Mouse (Mus musculus): ENCODE data around the gene Pcif1. TPM values are rescaled to one million over a fixed set of nuclear protein-coding genes. Genes with fewer than 3 reads are reported as not detected.
"Not testable (repeated sequence)": the region's sequence is repeated elsewhere in the genome, so short reads cannot be mapped to it uniquely, and the experiment has no call there.

The Pcif1 gene
- total RNA-seq, 1 experiment from 2014 or later: 18.8 TPM

DNA sequence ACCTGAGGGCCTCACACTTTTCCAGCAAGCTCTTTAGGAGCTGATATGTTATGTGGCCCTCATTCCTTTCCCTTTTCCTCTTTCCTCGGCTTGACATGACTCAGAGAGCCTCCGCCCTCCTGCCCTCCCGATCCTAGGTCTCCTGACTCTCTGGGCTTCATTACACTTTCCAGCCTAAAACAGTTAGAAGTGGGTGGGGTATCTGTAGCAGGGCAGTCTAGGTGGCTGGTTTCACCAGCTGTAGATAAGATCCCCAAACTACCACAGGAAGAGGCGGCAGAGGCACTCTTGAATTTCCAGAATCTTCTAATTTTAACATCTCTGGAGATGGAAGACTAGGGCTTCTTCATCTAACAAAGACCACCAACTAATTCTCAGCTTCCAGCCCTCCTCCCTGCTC is 14.5 kb upstream of the Pcif1 start:
- ATAC-seq (replicated peaks; ENCODE audit: low read depth, poor library complexity, severe bottlenecking): no peak

DNA sequence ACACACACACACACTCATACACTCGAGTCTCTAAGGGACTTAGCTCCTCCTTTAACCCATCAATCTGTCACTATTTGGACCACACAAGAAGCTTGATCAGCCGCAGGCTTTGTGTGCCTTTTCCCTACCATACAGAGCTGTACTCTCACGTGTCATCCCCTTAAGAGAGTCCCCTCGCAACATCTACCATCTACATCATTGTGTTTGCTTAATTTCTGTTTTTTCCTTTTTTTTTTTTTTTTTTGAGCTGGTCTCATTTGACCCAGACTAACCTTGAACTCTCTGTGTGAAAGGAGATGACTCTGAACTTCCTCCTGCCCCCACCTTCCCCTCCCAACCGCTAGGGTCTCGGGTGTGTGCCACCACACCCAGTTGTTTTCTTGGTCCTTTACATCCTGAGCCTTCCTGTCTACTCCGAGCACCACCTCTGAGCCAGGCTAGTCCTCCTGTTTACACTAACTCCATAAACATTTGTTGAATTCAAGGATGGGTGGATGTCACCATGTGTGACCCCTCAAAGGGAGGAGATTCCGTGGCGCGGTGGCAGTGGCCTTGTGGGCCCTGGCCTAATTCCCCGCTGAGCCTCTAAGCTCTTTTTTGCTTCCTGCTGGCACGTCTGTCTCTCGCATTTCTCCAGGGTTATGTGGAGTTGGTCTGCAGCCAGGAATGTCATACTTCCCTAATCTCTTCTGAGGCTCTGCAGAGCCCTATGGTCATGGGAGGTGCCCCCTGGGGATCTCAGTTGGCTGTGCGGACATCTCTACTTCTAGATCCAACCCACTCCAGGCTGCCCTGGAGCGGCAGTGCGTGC is 12.2 kb upstream of the Pcif1 start:
- ATAC-seq (replicated peaks; ENCODE audit: low read depth, poor library complexity, severe bottlenecking): peak; percentile 64

DNA sequence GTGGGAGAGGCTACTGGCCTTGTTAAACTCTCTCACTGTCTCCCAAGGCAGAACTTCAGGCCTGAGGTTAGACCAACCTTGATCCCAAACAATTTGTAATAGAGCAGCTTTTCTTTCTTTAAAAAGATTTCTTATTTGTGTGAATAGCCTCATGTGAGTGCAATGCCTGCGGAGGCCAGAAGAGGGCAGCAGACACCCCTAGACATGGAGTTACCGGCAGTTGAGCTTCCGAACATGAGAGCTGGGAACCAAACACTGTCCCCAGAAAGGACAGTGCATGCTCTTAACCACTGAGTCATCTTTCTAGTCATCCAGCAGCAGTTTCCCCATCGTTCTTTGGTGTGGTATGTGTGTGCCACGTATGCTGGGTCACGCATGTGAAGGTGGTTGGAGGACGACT is 11.5 kb upstream of the Pcif1 start:
- no peak for ATAC-seq (replicated peaks; ENCODE audit: low read depth, poor library complexity, severe bottlenecking)

DNA sequence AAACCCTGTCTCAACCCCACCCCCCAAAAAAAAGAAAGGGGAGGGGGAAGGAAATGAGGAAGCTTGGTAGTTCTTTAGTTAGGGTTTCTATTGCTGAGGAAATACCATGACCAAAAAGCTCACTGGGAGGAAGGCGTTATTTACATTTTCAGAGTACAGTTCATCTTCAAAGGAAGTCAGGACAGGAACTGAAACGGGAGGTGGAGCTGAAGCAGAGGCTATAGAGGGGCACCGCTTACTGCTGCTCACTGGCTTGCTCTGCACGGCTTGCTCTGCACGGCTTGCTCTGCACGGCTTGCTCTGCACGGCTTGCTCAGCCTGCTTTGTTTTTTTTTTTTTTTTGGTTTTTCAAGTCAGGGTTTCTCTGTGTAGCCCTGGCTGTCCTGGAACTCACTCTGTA is 10.6 kb upstream of the Pcif1 start:
- ATAC-seq (replicated peaks; ENCODE audit: low read depth, poor library complexity, severe bottlenecking): peak; percentile 42; the same call in 1 of the 2 replicates

DNA sequence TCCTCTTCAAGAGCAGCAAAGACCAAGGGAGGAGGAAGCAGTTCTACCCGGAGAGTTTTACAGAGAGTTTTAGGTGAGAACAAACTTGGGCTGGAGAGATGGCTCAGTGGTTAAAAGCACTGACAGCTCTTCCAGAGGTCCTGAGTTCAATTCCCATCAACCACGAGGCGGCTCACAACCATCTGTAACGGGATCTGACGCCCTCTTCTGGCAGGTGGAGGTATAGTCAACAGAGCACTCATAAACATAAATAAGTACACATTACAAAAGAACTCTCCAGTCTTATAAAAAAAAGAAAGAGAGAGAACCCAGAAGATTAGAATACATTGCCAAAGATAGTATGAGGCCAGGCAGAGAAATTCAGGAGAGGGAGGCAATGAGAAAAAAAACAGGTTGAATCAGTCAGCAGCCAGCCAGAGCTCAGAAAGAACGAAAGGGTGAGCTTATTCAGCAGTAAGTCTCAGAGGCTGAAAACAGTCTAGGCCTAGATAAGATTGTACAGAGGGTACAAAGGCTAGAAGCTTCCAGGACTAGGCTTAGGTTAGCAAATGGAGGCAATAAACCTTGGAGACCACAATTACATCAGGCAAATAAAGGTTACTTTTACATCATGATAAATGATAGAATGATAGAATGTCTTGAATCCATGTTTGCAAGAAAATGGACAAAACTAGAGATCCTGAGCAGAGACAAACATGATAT is 7.4 kb upstream of the Pcif1 start:
- ATAC-seq (replicated peaks; ENCODE audit: low read depth, poor library complexity, severe bottlenecking): no peak

DNA sequence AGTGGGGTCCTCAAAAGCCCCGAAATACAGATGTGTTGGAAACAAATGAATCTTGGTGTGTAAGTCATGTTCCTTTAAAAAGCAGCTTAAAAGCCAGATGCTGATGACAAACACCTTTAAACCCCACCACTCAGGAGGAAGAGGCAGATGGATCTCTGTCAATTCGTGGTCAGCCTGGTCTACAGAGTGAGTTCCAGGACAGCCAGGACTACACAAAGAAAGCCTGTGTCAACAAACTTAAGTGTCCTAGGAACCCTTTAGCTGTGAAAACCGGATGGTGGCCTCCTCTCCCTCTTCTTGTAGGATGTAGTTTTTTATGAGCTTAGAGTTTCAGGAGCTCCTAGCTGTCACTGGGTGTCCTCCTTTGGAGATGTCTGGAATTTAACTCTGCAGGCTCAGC is 5.5 kb upstream of the Pcif1 start:
- ATAC-seq (replicated peaks; ENCODE audit: low read depth, poor library complexity, severe bottlenecking): no peak

DNA sequence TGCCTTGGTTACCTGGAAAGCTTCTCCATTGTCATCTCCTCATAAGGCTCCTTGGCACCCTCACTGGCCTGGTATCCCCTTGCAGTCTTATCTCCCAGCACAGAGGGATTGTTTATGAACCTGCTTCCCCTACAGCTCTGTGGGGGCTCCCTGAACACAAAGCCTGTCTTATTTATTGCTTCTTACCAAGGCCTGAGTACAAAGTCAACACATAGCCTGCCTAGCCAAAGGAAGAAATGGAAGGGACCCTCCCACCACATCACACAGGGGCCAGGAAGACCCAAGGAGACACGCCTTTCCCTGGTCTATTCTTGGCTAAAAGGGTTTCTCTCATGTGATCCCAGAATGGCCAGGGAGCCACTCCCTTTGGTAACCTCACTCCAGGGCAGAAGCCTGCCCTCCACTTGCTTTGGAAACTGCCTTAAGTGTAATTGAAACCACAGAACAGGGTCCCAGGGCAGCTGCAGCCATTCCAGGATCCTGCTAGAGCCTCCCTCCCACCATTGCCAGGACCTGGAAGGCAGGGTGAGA is 4.8 kb upstream of the Pcif1 start:
- ATAC-seq (replicated peaks; ENCODE audit: low read depth, poor library complexity, severe bottlenecking): no peak

DNA sequence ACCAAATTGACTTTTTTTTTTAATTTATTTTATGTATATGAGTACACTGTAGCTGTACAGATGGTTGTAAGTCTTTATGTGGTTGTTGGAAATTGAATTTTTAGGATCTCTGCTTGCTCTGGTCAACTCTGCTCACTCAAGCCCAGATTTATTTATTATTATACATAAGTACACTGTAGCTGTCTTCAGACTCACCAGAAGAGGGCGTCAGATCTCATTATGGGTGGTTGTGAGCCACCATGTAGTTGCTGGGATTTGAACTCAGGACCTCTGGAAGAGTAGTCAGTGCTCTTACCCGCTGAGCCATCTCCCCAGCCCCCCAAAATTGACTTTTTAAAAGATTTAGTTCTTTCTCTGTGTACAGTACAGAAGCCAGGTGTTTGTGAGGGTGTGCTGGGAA is 3.5 kb upstream of the Pcif1 start:
- ATAC-seq (replicated peaks; ENCODE audit: low read depth, poor library complexity, severe bottlenecking): not testable (repeated sequence)

DNA sequence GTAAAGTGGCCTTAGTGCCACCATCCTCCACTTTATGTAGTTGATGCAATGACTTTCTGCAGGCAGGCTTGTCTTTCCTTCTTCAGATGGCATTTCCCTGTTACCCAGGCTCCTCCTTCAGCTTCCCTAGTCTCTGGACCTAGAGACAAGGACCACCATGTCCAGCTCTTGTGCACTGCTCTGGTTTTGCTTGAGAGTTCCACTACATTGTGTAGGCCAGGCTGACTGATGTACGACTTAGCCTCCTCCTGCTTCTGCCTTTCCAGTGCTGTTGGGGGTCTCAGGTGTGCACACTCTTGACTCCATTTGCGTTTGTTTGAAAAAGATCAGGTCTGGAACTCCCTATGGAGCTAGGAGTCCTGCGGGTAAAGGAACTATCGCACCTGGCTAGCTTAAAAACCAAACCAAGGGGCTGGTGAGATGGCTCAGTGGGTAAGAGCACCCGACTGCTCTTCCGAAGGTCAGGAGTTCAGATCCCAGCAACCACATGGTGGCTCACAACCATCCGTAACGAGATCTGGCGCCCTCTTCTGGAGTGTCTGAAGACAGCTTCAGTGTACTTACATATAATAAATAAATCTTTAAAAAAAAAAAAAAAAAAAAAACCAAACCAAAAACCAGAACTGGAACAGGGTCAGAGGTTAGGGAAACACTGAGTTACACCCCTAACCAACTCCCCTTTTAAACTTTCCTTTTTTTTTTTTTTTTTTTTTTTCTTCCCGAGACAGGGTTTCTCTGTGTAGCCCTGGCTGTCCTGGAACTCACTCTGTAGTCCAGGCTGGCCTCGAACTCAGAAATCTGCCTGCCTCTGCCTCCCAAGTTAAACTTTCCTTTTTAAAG is 1.5 kb upstream of the Pcif1 start:
- ATAC-seq (replicated peaks; ENCODE audit: low read depth, poor library complexity, severe bottlenecking): not testable (repeated sequence)

DNA sequence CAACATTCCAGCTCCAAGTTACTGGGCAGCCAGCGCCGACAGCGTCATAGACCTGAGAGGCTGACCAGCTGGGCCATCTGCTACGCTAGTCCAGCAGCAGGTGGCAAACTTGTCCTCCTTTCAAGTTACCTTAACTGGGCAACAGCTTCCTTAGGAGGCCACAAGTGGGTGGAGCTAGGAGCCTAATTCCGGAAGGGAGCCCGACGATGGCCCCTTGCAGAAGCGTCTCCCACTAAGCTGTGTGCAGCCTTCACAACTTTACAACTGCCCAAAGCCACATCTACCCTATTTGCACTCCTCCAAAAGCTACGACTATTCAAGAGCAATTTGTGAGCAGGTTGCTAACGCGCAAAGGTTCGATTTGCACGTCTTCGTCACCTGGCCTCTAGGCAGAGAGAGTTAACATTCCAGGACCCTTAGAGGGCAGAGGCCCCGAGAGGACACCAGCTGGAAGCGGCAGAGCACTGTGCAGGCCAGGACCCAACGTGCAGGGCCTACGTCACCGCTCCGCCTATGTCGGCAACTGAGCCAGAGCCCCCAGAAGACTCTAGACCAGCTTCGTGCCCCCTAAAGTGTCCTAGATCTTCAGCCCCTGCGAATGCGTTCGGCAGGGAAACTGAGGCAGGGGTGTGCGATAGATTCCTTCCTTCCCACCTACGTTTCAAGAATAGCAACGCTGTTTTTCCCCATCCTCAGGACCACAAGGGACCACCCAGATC is 436 bp upstream of the Pcif1 start:
- peak; percentile 51 for ATAC-seq (replicated peaks; ENCODE audit: low read depth, poor library complexity, severe bottlenecking)

DNA sequence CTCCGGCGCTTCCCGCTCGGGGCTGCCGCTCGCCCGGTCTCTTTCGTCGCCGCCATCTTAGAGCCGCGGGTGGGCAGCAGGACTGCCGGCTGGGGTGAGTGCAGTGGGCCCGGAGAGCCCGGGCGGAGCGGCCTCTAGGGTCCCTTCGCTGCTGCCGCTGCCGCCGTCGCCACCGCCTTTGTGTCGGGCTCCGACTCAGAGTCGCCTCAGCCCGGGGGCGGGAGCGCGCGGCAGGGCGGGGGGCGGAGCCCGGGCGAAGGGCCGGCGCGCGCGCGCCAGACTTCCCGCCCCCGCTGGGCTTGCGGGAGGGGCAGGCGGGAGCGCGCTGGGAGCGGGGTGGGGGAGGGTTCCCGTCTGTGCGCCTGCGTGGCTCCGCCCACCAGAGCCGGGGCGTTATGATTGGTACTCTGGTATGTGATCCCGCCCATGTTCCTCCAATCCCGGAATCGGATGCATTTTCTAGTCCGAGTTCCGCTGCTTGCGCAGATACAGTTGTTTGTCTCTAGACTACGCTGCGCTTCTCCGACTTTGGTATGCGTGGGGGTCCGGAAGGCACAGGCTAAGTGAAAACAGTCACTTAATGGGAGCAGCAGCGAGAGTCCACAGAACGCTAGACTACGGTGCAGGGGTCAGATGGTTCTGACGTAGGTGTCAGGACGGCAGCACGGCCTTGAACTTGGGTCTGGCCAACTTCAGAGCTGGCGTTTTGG is 619 bp downstream of the Pcif1 start:
- ATAC-seq (replicated peaks; ENCODE audit: low read depth, poor library complexity, severe bottlenecking): peak; percentile 77

DNA sequence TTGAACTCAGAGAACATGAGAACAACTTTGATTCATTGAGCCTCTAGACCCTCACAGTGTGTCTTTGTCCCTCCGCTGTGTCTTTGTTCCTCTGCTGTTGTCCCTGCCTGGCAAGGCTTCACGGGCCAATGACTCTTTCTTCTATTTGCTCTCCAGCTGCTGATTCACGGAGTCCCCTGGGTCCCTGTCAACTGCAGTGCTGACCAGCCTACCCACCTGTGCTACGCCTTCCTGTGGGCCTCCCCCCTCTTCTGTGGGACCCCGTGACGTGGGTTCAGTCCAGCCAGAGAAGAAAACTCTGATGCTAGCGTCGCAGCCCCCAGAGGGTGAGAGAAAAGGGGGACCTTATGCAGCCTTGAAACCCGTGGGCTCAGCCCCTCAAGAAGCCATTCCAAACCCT is 3.5 kb downstream of the Pcif1 start:
- ATAC-seq (replicated peaks; ENCODE audit: low read depth, poor library complexity, severe bottlenecking): no peak

DNA sequence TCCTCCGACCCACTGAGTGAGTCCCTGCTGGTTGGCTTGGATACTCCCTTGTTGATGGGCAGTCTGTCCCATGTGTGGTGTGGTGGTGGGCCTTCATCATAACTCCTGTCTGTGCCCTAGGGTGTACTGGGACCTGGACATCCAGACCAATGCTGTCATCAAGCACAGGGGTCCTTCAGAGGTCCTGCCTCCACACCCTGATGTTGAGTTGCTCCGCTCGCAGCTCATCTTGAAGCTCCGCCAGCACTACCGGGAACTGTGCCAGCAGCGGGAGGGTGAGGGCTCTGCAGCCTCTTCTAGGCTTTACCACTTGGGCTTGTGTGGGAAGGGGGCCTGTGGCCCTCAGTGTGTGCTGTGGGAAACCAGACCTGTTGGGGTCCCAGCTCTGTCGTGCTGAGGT is 6.7 kb downstream of the Pcif1 start:
- ATAC-seq (replicated peaks; ENCODE audit: low read depth, poor library complexity, severe bottlenecking): no peak

DNA sequence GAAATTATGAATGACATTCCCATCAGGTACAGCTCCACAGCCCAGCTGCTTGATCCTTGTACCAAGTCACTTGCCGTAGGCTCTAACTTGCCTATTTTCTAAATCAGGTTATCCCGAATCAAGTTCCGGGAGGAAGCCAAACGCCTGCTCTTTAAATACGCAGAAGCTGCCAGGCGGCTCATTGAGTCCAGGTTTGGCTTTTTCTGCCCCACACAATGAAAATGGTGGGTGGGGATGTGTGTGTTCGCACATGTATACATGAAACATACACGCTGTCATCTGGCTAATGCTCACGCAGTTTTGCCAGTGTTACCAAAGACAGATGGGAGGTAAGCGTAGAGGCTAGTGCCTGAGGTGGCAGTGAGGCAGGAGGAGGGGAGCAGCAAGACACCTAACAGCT is 7.5 kb downstream of the Pcif1 start:
- no peak for ATAC-seq (replicated peaks; ENCODE audit: low read depth, poor library complexity, severe bottlenecking)

DNA sequence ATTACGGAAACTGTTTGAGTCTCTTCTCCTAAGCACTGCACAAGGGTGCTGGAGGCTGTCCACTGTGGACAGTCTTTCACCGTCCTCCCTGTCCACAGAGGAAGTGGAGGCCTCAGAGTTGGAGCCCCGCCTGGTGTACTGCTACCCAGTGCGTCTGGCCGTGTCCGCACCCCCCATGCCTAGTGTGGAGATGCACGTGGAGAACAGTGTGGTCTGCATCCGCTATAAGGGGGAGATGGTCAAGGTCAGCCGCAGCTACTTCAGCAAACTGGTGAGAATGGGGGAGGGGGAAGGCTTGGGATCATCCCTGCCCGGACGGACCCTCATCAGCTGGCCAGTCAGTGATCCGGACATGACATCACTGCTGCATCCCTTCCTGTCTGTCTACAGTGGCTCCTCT is 9.9 kb downstream of the Pcif1 start:
- ATAC-seq (replicated peaks; ENCODE audit: low read depth, poor library complexity, severe bottlenecking): no peak

DNA sequence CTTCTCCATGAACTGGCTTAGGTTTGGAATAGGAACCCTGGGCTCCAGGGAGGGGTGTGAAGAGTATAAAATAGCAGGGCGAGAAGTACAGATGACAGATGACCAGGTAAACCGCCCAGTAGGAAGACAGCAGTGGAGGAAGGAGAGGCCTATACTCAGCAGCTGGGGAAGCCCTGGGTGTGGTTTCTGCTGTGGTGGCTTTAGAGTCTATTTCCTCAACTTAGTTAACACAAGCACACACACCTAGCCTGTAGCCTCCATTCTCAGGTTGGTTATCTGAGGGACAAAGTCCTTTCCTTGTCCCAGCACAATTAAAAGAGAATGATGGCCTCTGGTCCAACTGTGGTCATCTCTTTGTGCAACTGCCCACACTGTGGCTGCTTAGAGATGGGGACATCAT is 10.9 kb downstream of the Pcif1 start:
- ATAC-seq (replicated peaks; ENCODE audit: low read depth, poor library complexity, severe bottlenecking): no peak

DNA sequence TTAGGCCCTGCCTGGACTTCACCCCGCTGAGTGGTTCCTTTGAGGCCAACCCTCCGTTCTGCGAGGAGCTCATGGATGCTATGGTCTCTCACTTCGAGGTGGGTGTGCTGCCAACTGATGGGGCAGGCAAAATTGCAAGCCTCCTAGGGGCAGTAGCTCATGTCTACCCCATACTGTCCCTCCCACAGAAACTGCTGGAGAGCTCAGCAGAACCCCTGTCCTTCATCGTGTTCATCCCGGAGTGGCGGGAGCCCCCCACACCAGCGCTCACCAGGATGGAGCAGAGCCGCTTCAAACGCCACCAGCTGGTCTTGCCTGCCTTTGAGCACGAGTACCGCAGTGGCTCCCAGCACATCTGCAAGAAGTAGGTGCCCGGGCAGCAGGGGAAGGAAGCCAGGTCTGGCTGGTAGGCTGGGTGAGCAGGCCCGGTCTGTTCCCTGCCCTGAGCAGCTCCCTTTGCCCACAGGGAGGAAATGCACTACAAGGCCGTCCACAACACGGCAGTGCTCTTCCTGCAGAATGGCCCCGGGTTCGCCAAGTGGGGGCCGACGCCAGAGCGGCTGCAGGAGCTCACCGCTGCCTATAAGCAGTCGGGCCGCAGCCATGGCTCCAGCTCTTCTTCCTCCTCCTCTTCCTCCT is 11.4 kb downstream of the Pcif1 start:
- ATAC-seq (replicated peaks; ENCODE audit: low read depth, poor library complexity, severe bottlenecking): no peak

DNA sequence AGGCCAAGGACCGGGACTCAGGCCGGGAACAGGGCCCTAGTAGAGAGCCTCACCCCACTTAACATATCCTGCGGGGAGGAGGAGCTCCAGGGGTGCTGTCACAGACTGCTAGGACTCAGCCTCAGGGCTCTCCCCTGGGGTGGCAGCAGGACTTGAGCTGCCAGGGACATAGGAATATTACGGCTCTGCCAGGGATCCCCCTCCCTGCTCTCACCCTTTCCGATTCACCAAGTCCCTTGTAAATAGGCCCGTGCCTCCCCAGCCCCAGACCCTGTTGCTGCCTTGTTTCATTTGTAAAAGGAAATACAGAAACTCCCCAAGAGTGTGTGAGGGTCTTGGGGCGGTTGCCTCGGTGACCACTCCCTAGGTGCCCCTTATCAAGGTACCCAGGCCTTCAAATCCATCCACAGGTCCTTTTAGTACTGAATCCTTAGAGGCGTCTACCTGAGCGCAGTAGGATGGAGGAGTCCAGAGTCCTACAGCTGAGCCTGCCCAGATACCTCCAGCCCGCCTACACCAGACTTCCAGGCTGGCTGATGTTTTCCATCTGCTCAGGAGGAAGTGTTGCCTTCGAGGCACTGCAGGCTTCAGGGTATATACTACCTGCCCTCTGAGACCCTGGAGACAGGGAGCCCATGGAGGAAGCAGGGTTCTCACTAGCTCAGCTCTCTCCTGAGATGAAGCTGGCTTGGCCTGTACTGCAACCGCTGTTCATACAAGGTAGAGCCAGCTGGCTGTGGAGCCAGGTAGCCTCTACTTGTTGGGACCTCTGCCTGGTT is 12.1 kb downstream of the Pcif1 start:
- ATAC-seq (replicated peaks; ENCODE audit: low read depth, poor library complexity, severe bottlenecking): no peak
